Mouse (Mus musculus) WW6 (cell line): ENCODE measurements around the gene Mrgpra1.
"Not testable (repeated sequence)": the region's sequence is repeated elsewhere in the genome, so short reads cannot be mapped to it uniquely, and the experiment has no call there.

ENCODE experiments used
- DNase-seq: peaks from one replicate; pipeline ENCODE4 v3.0.0-alpha.2; 2013; ENCODE audit warnings: low read depth, low spot score

Mrgpra1 gene

DNA sequence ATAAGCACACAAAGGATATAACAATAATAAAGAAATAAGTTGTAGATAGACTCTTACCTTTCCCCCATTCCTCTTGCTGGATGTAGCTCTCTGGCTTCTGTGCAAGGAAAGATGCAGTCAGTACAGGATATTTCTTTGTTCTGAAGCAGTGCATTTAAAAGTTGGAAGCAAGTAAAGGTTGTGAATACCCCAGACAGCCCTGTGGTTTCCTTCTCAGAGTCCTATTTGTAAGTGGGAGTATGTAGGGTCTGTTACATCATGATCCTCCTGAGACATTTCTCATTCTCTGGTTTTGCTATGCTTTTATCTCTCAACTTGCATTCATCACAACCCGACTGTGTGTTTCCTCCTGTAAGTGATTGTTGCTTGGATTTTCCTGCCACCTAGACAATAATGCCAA, at the start of gene Mrgpra1:
TSS of gene Mrgpra1 (minus strand) at position 101 of the 400 bp plus-strand sequence.
- DNase-seq = no peak

DNA sequence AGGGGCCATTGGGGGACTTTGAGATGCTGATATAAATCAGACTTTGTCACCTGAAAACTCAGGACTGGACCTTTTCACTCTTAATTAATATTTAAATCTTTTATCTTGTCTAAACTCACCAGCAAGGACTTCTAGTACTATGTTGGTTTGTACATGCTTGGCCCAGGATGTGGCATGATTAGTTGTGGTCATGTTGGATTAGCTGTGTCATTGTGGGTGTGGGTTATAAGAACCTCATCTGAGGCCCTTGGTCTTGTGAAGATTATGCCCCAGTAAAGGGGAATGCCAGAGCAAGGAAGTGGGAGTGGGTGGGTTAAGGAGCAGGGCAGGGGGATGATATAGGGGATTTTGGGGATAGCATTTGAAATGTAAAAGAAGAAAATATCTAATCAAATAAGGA, 47.1 kb upstream of the Mrgpra1 start:
- DNase-seq = no peak

DNA sequence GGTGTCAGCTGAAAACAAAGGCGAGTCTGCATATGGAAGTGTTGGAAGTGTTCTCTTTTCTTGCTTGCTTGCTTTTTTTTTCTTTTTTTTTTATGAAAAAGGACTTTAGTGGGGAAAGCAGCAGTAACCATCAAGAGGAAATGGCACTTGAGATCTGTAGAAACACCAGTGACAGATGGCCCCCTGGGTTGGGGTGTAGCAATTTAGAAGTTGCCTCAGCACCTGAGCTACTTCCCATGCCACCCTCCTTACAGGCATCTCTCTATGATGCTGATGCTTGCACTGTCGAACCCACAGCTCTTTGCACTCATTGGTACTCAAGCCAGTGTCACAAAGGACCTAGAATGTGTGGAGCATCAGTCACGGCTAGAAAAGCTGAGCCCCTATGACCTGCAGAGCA, 5.6 kb downstream of the Mrgpra1 start:
- DNase-seq = no peak

DNA sequence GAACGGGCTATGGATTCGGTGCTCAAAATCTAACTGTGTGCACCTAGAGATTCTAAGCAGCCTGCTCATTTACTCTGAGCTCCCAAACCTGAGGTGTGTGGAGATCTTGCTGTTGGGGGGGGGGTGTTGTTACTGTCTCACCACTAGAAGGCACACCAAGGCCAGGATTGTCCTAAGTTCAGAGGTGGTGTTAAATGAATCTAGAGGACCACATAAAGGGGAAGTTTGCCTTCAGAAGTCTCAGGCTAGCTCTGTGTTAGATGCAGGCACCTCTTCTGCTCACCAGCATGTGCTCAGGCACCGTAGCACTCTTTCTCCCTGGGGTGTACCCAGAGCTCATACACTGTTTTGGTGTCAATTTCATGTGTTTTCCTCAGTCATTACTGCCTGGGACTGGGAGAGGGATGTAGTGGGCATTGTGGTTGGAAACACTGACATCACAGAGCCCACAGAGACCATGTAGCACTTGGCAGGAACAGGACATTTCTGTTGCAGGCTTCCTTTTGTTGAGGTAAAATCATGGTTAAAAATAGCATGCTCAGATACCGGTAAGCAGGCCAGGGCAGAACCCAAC, 8.0 kb downstream of the Mrgpra1 start:
- no peak for DNase-seq

DNA sequence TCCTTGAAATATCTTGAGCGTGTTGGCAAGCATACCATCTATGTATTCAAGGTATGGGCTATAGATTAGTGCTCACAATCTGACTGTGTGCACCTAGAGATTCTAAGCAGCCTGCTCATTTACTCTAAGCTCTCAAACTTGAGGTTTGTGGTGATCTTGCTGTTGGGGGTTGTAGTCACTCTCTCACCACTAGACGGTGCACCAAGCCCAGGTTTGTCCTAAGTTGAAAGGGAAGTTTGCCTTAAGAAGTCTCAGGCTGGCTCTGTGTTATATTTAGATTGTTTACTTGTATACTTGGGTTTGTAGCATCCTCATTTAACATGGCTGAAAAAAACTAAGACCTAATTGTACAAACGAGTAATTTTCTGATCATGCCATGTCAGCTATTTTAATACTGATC, 12.2 kb downstream of the Mrgpra1 start:
- not testable (repeated sequence) for DNase-seq

DNA sequence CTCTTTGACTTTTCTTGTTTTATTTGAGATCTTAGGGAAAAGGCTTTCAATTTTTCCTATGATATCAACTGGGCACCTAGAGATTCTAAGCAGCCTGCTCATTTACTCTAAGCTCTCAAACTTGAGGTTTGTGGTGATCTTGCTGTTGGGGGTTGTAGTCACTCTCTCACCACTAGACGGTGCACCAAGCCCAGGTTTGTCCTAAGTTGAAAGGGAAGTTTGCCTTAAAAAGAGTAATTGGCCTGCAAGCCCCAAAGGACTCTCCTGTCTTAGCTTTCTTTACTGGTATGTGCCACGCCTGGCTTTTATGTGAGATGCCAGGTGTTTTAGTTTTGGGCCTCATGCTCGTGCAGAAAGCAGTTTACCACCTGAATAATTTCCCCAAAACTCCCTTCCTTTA, 12.7 kb downstream of the Mrgpra1 start:
- not testable (repeated sequence) for DNase-seq

DNA sequence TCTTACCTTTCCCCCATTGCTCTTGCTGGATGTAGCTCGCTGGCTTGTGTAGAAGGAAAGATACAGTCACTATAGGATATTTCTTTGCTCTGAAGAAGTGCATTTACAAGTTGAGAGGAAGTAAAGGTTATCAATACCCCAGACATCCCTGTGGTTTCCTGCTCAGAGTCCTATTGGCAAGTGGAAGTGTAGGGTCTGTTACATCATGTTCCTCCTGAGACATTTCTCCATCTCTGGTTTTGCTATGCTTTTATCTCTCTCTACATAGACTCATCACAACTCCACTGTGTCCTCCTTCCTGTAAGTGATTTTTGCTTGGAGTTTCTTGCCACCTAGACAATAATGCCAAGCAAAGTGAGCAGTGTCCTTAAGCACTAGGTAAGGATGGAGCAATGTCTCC, 35.7 kb downstream of the Mrgpra1 start:
- DNase-seq = no peak

DNA sequence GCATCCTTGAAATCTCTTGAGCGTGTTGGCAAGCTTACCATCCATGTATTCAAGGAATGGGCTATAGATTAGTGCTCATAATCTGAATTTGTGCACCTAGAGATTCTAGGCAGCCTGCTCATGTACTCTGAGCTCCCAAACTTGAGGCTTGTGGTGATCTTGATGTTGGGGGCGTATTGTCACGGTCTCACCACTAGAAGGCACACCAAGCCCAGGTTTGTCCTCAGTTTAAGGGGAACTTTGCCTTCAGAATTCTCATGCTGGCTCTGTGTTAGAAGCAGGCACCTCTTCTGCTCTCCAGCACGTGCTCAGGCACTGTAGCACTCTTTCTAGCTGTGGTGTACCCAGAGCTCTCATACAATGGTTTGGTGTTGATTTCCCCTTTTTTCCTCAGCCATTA, 41.8 kb downstream of the Mrgpra1 start:
- no peak for DNase-seq

DNA sequence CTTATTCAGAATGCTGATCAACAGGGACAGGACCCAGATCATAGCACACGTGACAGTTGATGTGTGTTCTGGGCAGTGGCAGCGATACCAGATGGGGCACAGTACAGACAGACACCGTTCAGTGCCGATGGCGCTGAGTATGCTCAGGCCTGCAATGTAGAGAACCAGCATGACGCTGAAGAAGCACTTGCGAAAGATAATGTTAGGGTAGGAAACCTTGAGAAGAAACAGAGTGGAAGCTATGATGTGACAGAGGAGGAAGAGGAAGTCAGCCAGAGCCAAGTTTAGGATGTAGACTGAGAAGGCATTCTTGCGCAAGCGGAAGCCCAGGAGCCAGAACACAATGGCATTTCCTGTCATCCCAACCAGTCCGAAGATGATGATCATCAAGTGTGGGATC, 44.2 kb downstream of the Mrgpra1 start:
- DNase-seq = no peak

DNA sequence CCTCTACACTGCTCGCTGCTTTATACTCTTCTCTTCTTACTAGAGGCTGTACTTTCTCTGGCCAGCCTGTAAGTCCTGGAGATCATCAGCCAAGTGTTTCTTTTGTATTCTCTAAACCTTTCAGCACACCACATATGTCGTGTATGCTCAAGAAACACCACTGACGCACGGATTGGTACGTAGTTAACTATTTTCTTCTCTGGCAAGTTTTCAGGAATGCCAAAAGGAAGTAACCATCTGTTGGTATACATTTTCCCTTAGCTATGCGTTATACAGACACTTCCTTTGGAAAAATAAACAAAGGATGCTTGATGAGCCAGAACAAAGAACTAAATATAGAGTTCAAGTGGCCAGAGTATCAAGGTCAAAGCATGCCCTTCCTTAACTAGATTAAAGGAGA, 49.4 kb downstream of the Mrgpra1 start:
- not testable (repeated sequence) for DNase-seq

DNA sequence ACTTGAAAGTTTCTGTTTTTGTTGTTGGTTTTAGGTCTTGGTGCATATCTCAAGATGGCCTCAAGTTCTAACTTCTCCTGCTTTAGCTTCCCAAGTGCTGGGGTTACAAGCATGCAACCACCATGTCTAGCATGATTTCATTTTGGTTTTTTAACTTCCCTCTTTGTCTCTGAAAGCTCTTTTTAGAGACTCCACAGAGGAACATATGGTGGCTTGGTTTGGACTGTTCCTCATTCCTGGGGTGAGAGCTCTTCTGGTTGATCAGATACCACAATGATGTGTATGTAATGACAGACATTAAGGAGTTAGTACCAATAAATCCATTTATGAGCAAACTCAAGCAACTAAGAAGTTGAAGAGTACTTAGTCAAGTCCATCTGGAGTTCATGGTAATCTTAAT, 54.4 kb downstream of the Mrgpra1 start:
- not testable (repeated sequence) for DNase-seq
